Mouse (Mus musculus) limb, embryonic 13.5 days (tissue): ENCODE measurements at regions not wholly inside any gene's neighbourhood (a gene's known extent, or its start where the extent isn't known, plus 50 kb on each side); places are given as distances from the start of the nearest gene placed in this dataset.

ENCODE experiments used
- ATAC-seq: fragments of 200-750 bp; cut with Nextera tagmentation; 2 replicates; pipeline ENCODE4 v1.8.0; 2017; ENCODE audit warnings: low read depth, moderate number of reproducible peaks, moderate TSS enrichment; ENCODE audit not compliant: low FRiP score
- H3K27ac ChIP-seq: fragments of 300-500 bp; sonication (generic); 2 replicates; pipeline ENCODE4 v1.5.1; 2015; ENCODE audit warnings: inconsistent platforms, mild to moderate bottlenecking, moderate library complexity
- H3K27me3 ChIP-seq: fragments of 300-500 bp; sonication (generic); 2 replicates; pipeline ENCODE4 v1.6.1; 2015; ENCODE audit warnings: mild to moderate bottlenecking, inconsistent platforms
- H3K36me3 ChIP-seq: fragments of 300-500 bp; sonication (generic); 2 replicates; pipeline ENCODE4 v1.6.1; 2015; ENCODE audit warnings: inconsistent platforms, mild to moderate bottlenecking, moderate library complexity
- H3K4me1 ChIP-seq: fragments of 300-500 bp; sonication (generic); 2 replicates; pipeline ENCODE4 v1.6.1; 2015; ENCODE audit warnings: inconsistent platforms
- H3K4me2 ChIP-seq: fragments of 300-500 bp; sonication (generic); replicated peaks from 2 replicates; pipeline ENCODE4 v1.6.1; 2015; ENCODE audit warnings: inconsistent platforms, mild to moderate bottlenecking, moderate library complexity
- H3K4me3 ChIP-seq: fragments of 300-500 bp; sonication (generic); 2 replicates; pipeline ENCODE4 v1.5.1; 2015; ENCODE audit warnings: moderate library complexity, mild to moderate bottlenecking, inconsistent platforms
- H3K9ac ChIP-seq: fragments of 300-500 bp; sonication (generic); 2 replicates; pipeline ENCODE4 v1.6.1; 2015; ENCODE audit warnings: mild to moderate bottlenecking, inconsistent platforms
- H3K9me3 ChIP-seq: fragments of 300-500 bp; sonication (generic); 2 replicates; pipeline ENCODE4 v1.6.1; 2016; ENCODE audit warnings: inconsistent platforms
- whole genome bisulfite sequencing: fragments of 180-500 bp; shearing (Covaris S2); methylation state at CpG from one replicate; pipeline ENCODE4 v1.1.7; 2015; 5-methylcytosine and 5-hydroxymethylcytosine counted together

GRCm38 (mm10) chr11:114481037-114481436 is 187.3 kb upstream of the Rpl38 start:
- Histone ChIP-seq H3K4me2 (no peak overlapping the region), H3K27me3 (peaks cover 33% of the 10 kb centered on the region), H3K36me3 (no peaks in the 10 kb centered on the region), H3K9ac (no peak overlapping the region), H3K9me3 (no peaks in the 10 kb centered on the region), H3K4me3 (no peak overlapping the region), H3K4me1 (peaks cover 8% of the 10 kb centered on the region), H3K27ac (no peak overlapping the region)
- 53% methylated on average over 7 of the region's 7 CpGs for WGBS
- ATAC-seq, result no peak

- H3K9me3 ChIP-seq, result no peaks in the 10 kb centered on the region
- H3K27ac ChIP-seq, result no peak overlapping the region
- peaks cover 14% of the 10 kb centered on the region for H3K4me1 ChIP-seq
- WGBS, result 80% methylated on average over 8 of the region's 8 CpGs
- no peak overlapping the region for H3K9ac ChIP-seq
- H3K4me3 ChIP-seq, result no peak overlapping the region
- peaks cover 24% of the 10 kb centered on the region for H3K27me3 ChIP-seq
- ATAC-seq, result no peak
- no peak overlapping the region for H3K4me2 ChIP-seq
- H3K36me3 ChIP-seq, result no peaks in the 10 kb centered on the region
These were observed 188.2 kb upstream of the Rpl38 start for GRCm38 (mm10) chr11:114480119-114480540.

GRCm38 (mm10) chr11:114478736-114479135 is 189.6 kb upstream of the Rpl38 start:
- 7% methylated on average over 7 of the region's 7 CpGs for WGBS
- H3K4me3 ChIP-seq, result no peak overlapping the region
- H3K9ac ChIP-seq, result no peak overlapping the region
- ATAC-seq, result no peak
- H3K36me3 ChIP-seq, result no peaks in the 10 kb centered on the region
- no peaks in the 10 kb centered on the region for H3K9me3 ChIP-seq
- H3K27me3 ChIP-seq, result peaks cover 11% of the 10 kb centered on the region; the same call in 1 of the 2 replicates
- no peak overlapping the region for H3K27ac ChIP-seq
- peak overlapping the region; percentile 19; the same call in 1 of the 2 replicates for H3K4me2 ChIP-seq
- H3K4me1 ChIP-seq, result peaks cover 20% of the 10 kb centered on the region

- Histone ChIP-seq H3K9me3 (no peaks in the 10 kb centered on the region), H3K27me3 (peaks cover 18% of the 10 kb centered on the region), H3K27ac (no peak overlapping the region), H3K4me1 (peaks cover 28% of the 10 kb centered on the region), H3K9ac (no peak overlapping the region), H3K4me3 (no peak overlapping the region), H3K36me3 (no peaks in the 10 kb centered on the region), H3K4me2 (no peak overlapping the region)
- WGBS, result 69% methylated on average over 3 of the region's 3 CpGs
- no peak for ATAC-seq
These were observed 191.0 kb upstream of the Rpl38 start for GRCm38 (mm10) chr11:114477365-114477764.

GRCm38 (mm10) chr11:114472501-114473260 is 195.6 kb upstream of the Rpl38 start:
- Histone ChIP-seq H3K4me2 (peak overlapping the region; percentile 23; the same call in 1 of the 2 replicates), H3K36me3 (no peaks in the 10 kb centered on the region), H3K4me3 (no peak overlapping the region), H3K9me3 (no peaks in the 10 kb centered on the region), H3K27me3 (peaks cover 22% of the 10 kb centered on the region), H3K4me1 (peaks cover 36% of the 10 kb centered on the region), H3K9ac (no peak overlapping the region), H3K27ac (no peak overlapping the region)
- ATAC-seq, result no peak
- 16% methylated on average over 22 of the region's 22 CpGs for WGBS

GRCm38 (mm10) chr11:114468394-114468793 is 199.9 kb upstream of the Rpl38 start:
- Histone ChIP-seq H3K9ac (0 out of 2 replicates have a peak overlapping the region, but pooled peaks have one; percentile 13), H3K9me3 (no peaks in the 10 kb centered on the region), H3K27me3 (peaks cover 35% of the 10 kb centered on the region), H3K4me1 (peaks cover 52% of the 10 kb centered on the region), H3K27ac (0 out of 2 replicates have a peak overlapping the region, but pooled peaks have one; percentile 44), H3K4me3 (no peak overlapping the region; the same call in 1 of the 2 replicates), H3K4me2 (peak overlapping the region; percentile 54), H3K36me3 (no peaks in the 10 kb centered on the region)
- 0 out of 2 replicates have a peak, but pooled peaks have one; percentile 20 for ATAC-seq
- under 1% methylated on average over 8 of the region's 8 CpGs for WGBS

- 0 out of 2 replicates have a peak, but pooled peaks have one; percentile 22 for ATAC-seq
- Histone ChIP-seq H3K36me3 (no peaks in the 10 kb centered on the region), H3K4me2 (peak overlapping the region; percentile 54), H3K9me3 (no peaks in the 10 kb centered on the region), H3K4me3 (no peak overlapping the region), H3K27me3 (peaks cover 33% of the 10 kb centered on the region), H3K4me1 (peaks cover 51% of the 10 kb centered on the region), H3K27ac (peak overlapping the region; percentile 44; the same call in 1 of the 2 replicates), H3K9ac (no peak overlapping the region)
- 2% methylated on average over 8 of the region's 8 CpGs for WGBS
These were observed 200.5 kb upstream of the Rpl38 start for GRCm38 (mm10) chr11:114467803-114468202.

- no peaks in the 10 kb centered on the region for H3K36me3 ChIP-seq
- WGBS, result 30% methylated on average over 5 of the region's 5 CpGs
- H3K9ac ChIP-seq, result no peak overlapping the region
- no peak overlapping the region for H3K4me2 ChIP-seq
- ATAC-seq, result no peak
- H3K9me3 ChIP-seq, result no peaks in the 10 kb centered on the region
- peaks cover 45% of the 10 kb centered on the region for H3K4me1 ChIP-seq
- H3K27ac ChIP-seq, result no peak overlapping the region
- no peak overlapping the region for H3K4me3 ChIP-seq
- peaks cover 21% of the 10 kb centered on the region for H3K27me3 ChIP-seq
These were observed 202.8 kb upstream of the Rpl38 start for GRCm38 (mm10) chr11:114465486-114465885.

GRCm38 (mm10) chr11:114462755-114463374 is 205.5 kb upstream of the Rpl38 start:
- 21% methylated on average over 6 of the region's 6 CpGs for WGBS
- no peak overlapping the region for H3K4me2 ChIP-seq
- no peaks in the 10 kb centered on the region for H3K36me3 ChIP-seq
- no peaks in the 10 kb centered on the region for H3K9me3 ChIP-seq
- H3K4me1 ChIP-seq, result peaks cover 33% of the 10 kb centered on the region
- H3K27me3 ChIP-seq, result peaks cover 19% of the 10 kb centered on the region
- no peak overlapping the region for H3K9ac ChIP-seq
- H3K27ac ChIP-seq, result no peak overlapping the region
- peak; percentile 36; the same call in 1 of the 2 replicates for ATAC-seq
- no peak overlapping the region for H3K4me3 ChIP-seq

- no peak overlapping the region for H3K4me2 ChIP-seq
- no peak for ATAC-seq
- H3K4me1 ChIP-seq, result no peaks in the 10 kb centered on the region
- H3K9ac ChIP-seq, result no peak overlapping the region
- no peaks in the 10 kb centered on the region for H3K27me3 ChIP-seq
- H3K4me3 ChIP-seq, result no peak overlapping the region
- no peaks in the 10 kb centered on the region for H3K36me3 ChIP-seq
- H3K27ac ChIP-seq, result no peak overlapping the region
- whole genome bisulfite sequencing, result 62% methylated on average over 12 of the region's 12 CpGs
- no peaks in the 10 kb centered on the region for H3K9me3 ChIP-seq
These were observed 213.4 kb upstream of the Rpl38 start for GRCm38 (mm10) chr11:114454876-114455330.

GRCm38 (mm10) chr11:114448776-114449401 is 219.4 kb upstream of the Rpl38 start:
- H3K27ac ChIP-seq, result no peak overlapping the region
- H3K4me1 ChIP-seq, result peaks cover 32% of the 10 kb centered on the region
- H3K27me3 ChIP-seq, result peaks cover 14% of the 10 kb centered on the region
- no peak overlapping the region for H3K9ac ChIP-seq
- H3K9me3 ChIP-seq, result no peaks in the 10 kb centered on the region
- H3K4me2 ChIP-seq, result no peak overlapping the region
- 34% methylated on average over 13 of the region's 13 CpGs for WGBS
- peak; percentile 65; the same call in 1 of the 2 replicates for ATAC-seq
- no peak overlapping the region for H3K4me3 ChIP-seq
- no peaks in the 10 kb centered on the region for H3K36me3 ChIP-seq

- Histone ChIP-seq H3K4me3 (no peak overlapping the region), H3K4me2 (peak overlapping the region; percentile 67), H3K9me3 (no peaks in the 10 kb centered on the region), H3K27me3 (peaks cover 21% of the 10 kb centered on the region), H3K4me1 (peaks cover 34% of the 10 kb centered on the region), H3K36me3 (no peaks in the 10 kb centered on the region), H3K9ac (no peak overlapping the region), H3K27ac (no peak overlapping the region)
- ATAC-seq, result no peak
- 87% methylated on average over 5 of the region's 5 CpGs for WGBS
These were observed 220.9 kb upstream of the Rpl38 start for GRCm38 (mm10) chr11:114447461-114447847.
